Mouse (Mus musculus): ENCODE measurements around the gene Mat1a. TPM values are rescaled to one million over a fixed set of nuclear protein-coding genes. Genes with fewer than 3 reads are reported as not detected.

Mat1a gene
- polyA plus RNA-seq, 1 experiment, result not detected

- no peak for DNase-seq
- TF ChIP-seq POLR2A (IDR thresholded peaks at IDR 0.05; ENCODE audit: borderline replicate concordance, insufficient read depth, low read length) (no peak), CTCF (IDR thresholded peaks at IDR 0.05; ENCODE audit: borderline replicate concordance, insufficient read depth, low read depth, low read length) (no peak)
- WGBS, result 84% methylated on average over 7 of the region's 7 CpGs
- no peaks in the 10 kb centered on the region for H3K27me3 ChIP-seq (ENCODE audit: control insufficient read depth, insufficient read depth, low read length)
- H3K4me1 ChIP-seq (ENCODE audit: control insufficient read depth, insufficient read depth, low read length), result no peaks in the 10 kb centered on the region
- no peak overlapping the region for H3K27ac ChIP-seq (ENCODE audit: insufficient read depth, low read length)
- no peak overlapping the region for H3K4me3 ChIP-seq (replicated peaks; ENCODE audit: insufficient read depth, low read depth, low read length)
Measured at GRCm38 (mm10) chr14:41111031-41111668, 6.3 kb downstream of the Mat1a start.

GRCm38 (mm10) chr14:41112944-41113343 is 8.1 kb downstream of the Mat1a start:
- no peak for DNase-seq
- H3K4me3 ChIP-seq (replicated peaks; ENCODE audit: insufficient read depth, low read depth, low read length), result no peak overlapping the region
- TF ChIP-seq POLR2A (IDR thresholded peaks at IDR 0.05; ENCODE audit: borderline replicate concordance, insufficient read depth, low read length) (no peak), CTCF (IDR thresholded peaks at IDR 0.05; ENCODE audit: borderline replicate concordance, insufficient read depth, low read depth, low read length) (no peak)
- WGBS, result 79% methylated on average over 4 of the region's 4 CpGs
- no peaks in the 10 kb centered on the region for H3K4me1 ChIP-seq (ENCODE audit: control insufficient read depth, insufficient read depth, low read length)
- no peaks in the 10 kb centered on the region for H3K27me3 ChIP-seq (ENCODE audit: control insufficient read depth, insufficient read depth, low read length)
- no peak overlapping the region for H3K27ac ChIP-seq (ENCODE audit: insufficient read depth, low read length)

- peak; percentile 26 to 46 for DNase-seq
- TF ChIP-seq POLR2A (IDR thresholded peaks at IDR 0.05; ENCODE audit: borderline replicate concordance, insufficient read depth, low read length) (no peak), CTCF (IDR thresholded peaks at IDR 0.05; ENCODE audit: borderline replicate concordance, insufficient read depth, low read depth, low read length) (no peak)
- 62% methylated on average over 3 of the region's 3 CpGs for WGBS
- Histone ChIP-seq H3K27ac (ENCODE audit: insufficient read depth, low read length) (no peak overlapping the region), H3K4me3 (replicated peaks; ENCODE audit: insufficient read depth, low read depth, low read length) (no peak overlapping the region), H3K4me1 (ENCODE audit: control insufficient read depth, insufficient read depth, low read length) (no peaks in the 10 kb centered on the region), H3K27me3 (ENCODE audit: control insufficient read depth, insufficient read depth, low read length) (no peaks in the 10 kb centered on the region)
Measured at GRCm38 (mm10) chr14:41116271-41116670, 11.4 kb downstream of the Mat1a start.

- Histone ChIP-seq H3K27me3 (ENCODE audit: control insufficient read depth, insufficient read depth, low read length) (no peaks in the 10 kb centered on the region; the same call in 1 of the 2 replicates), H3K4me1 (ENCODE audit: control insufficient read depth, insufficient read depth, low read length) (no peaks in the 10 kb centered on the region), H3K27ac (ENCODE audit: insufficient read depth, low read length) (no peak overlapping the region), H3K4me3 (replicated peaks; ENCODE audit: insufficient read depth, low read depth, low read length) (no peak overlapping the region)
- WGBS, result 89% methylated on average over 5 of the region's 5 CpGs
- no peak for TF ChIP-seq CTCF (IDR thresholded peaks at IDR 0.05; ENCODE audit: borderline replicate concordance, insufficient read depth, low read depth, low read length)
- no peak for TF ChIP-seq POLR2A (IDR thresholded peaks at IDR 0.05; ENCODE audit: borderline replicate concordance, insufficient read depth, low read length)
- DNase-seq, result no peak
Measured at GRCm38 (mm10) chr14:41124683-41125082, 19.8 kb downstream of the Mat1a start.

- Histone ChIP-seq H3K27me3 (ENCODE audit: control insufficient read depth, insufficient read depth, low read length) (no peaks in the 10 kb centered on the region; the same call in 1 of the 2 replicates), H3K27ac (ENCODE audit: insufficient read depth, low read length) (no peak overlapping the region), H3K4me3 (replicated peaks; ENCODE audit: insufficient read depth, low read depth, low read length) (no peak overlapping the region), H3K4me1 (ENCODE audit: control insufficient read depth, insufficient read depth, low read length) (no peaks in the 10 kb centered on the region)
- WGBS, result 24% methylated on average over 4 of the region's 4 CpGs
- no peak for DNase-seq
- TF ChIP-seq POLR2A (IDR thresholded peaks at IDR 0.05; ENCODE audit: borderline replicate concordance, insufficient read depth, low read length), result no peak
- no peak for TF ChIP-seq CTCF (IDR thresholded peaks at IDR 0.05; ENCODE audit: borderline replicate concordance, insufficient read depth, low read depth, low read length)
Measured at GRCm38 (mm10) chr14:41127997-41128396, 23.2 kb downstream of the Mat1a start.

GRCm38 (mm10) chr14:41131540-41131939 is 26.7 kb downstream of the Mat1a start, which contains the start of gene Sftpa1:
TSS of gene Sftpa1 (plus strand) at chr14:41131782.
- 85% methylated on average over 7 of the region's 7 CpGs for WGBS
- TF ChIP-seq CTCF (IDR thresholded peaks at IDR 0.05; ENCODE audit: borderline replicate concordance, insufficient read depth, low read depth, low read length), result no peak
- no peak for TF ChIP-seq POLR2A (IDR thresholded peaks at IDR 0.05; ENCODE audit: borderline replicate concordance, insufficient read depth, low read length)
- no peak within 1 kb of the TSS for H3K27ac ChIP-seq (ENCODE audit: insufficient read depth, low read length)
- no peak within 1 kb of the TSS for H3K4me3 ChIP-seq (replicated peaks; ENCODE audit: insufficient read depth, low read depth, low read length)
- no peaks in the 10 kb centered on the region for H3K4me1 ChIP-seq (ENCODE audit: control insufficient read depth, insufficient read depth, low read length)
- DNase-seq, result no peak
- no peaks in the 10 kb centered on the region for H3K27me3 ChIP-seq (ENCODE audit: control insufficient read depth, insufficient read depth, low read length)

- H3K4me1 ChIP-seq (ENCODE audit: control insufficient read depth, insufficient read depth, low read length), result no peaks in the 10 kb centered on the region
- DNase-seq, result no peak
- no peaks in the 10 kb centered on the region for H3K27me3 ChIP-seq (ENCODE audit: control insufficient read depth, insufficient read depth, low read length)
- H3K27ac ChIP-seq (ENCODE audit: insufficient read depth, low read length), result no peak overlapping the region
- TF ChIP-seq CTCF (IDR thresholded peaks at IDR 0.05; ENCODE audit: borderline replicate concordance, insufficient read depth, low read depth, low read length) (no peak), POLR2A (IDR thresholded peaks at IDR 0.05; ENCODE audit: borderline replicate concordance, insufficient read depth, low read length) (no peak)
- H3K4me3 ChIP-seq (replicated peaks; ENCODE audit: insufficient read depth, low read depth, low read length), result no peak overlapping the region
Measured at GRCm38 (mm10) chr14:41137006-41137405, 32.2 kb downstream of the Mat1a start.

GRCm38 (mm10) chr14:41140686-41141085 is 35.9 kb downstream of the Mat1a start:
- no peak for TF ChIP-seq CTCF (IDR thresholded peaks at IDR 0.05; ENCODE audit: borderline replicate concordance, insufficient read depth, low read depth, low read length)
- no peak for TF ChIP-seq POLR2A (IDR thresholded peaks at IDR 0.05; ENCODE audit: borderline replicate concordance, insufficient read depth, low read length)
- Histone ChIP-seq H3K4me3 (replicated peaks; ENCODE audit: insufficient read depth, low read depth, low read length) (no peak overlapping the region), H3K27ac (ENCODE audit: insufficient read depth, low read length) (no peak overlapping the region), H3K4me1 (ENCODE audit: control insufficient read depth, insufficient read depth, low read length) (no peaks in the 10 kb centered on the region), H3K27me3 (ENCODE audit: control insufficient read depth, insufficient read depth, low read length) (no peaks in the 10 kb centered on the region)
- WGBS, result 80% methylated on average over 1 of the region's 1 CpGs
- DNase-seq, result no peak

Measured in cerebellum, adult 2 months (tissue).